Mouse (Mus musculus) CH12.LX (cell line): ENCODE results near the gene Syn3. TPM values are rescaled to one million over a fixed set of nuclear protein-coding genes. Genes with fewer than 3 reads are reported as not detected.

Source experiments
- DNase-seq: peaks from one replicate; pipeline ENCODE4 v3.0.0-alpha.2; 2013; ENCODE audit errors: extremely low read depth
- H3K27ac ChIP-seq: 2 replicates; pipeline ENCODE4 v1.5.1; 2012; ENCODE audit warnings: low read depth, mild to moderate bottlenecking, control low read depth, moderate library complexity; ENCODE audit not compliant: insufficient read depth
- H3K27me3 ChIP-seq: replicated peaks from 2 replicates; pipeline ENCODE3; 2012; ENCODE audit warnings: inconsistent platforms
- H3K36me3 ChIP-seq, 2 experiments: replicated peaks in 1 of 2; 2 replicates each; pipeline versions ENCODE3 to v1.6.1; 2012; ENCODE audit warnings: inconsistent platforms in 1 of 2, low read length in 1 of 2, mild to moderate bottlenecking in 1 of 2, mixed read lengths in 1 of 2, moderate library complexity in 1 of 2; ENCODE audit not compliant: control insufficient read depth in 1 of 2, insufficient read depth in 1 of 2
- H3K4me1 ChIP-seq, 2 experiments: 2 replicates each; pipeline ENCODE4 v1.6.1; 2012; ENCODE audit warnings: inconsistent platforms in 1 of 2, moderate library complexity in 1 of 2; ENCODE audit not compliant: insufficient read depth in 2 of 2, control insufficient read depth in 1 of 2
- H3K4me2 ChIP-seq: 2 replicates; pipeline ENCODE4 v1.6.1; 2012; ENCODE audit warnings: low read depth, mild to moderate bottlenecking, control low read depth; ENCODE audit not compliant: poor library complexity, insufficient read depth, severe bottlenecking
- H3K4me3 ChIP-seq, 3 experiments: fragments of 150-350 bp in 1 of 3; sonication (generic) in 1 of 3; replicated peaks in 1 of 3; 2 replicates each; pipeline versions ENCODE3 to v1.5.1; 2011 to 2012; ENCODE audit warnings: low read depth in 2 of 3, low read length in 2 of 3, mild to moderate bottlenecking in 2 of 3, moderate library complexity in 2 of 3, control low read depth in 1 of 3, improper control_type of control experiment in 1 of 3, inconsistent platforms in 1 of 3, mixed read lengths in 1 of 3; ENCODE audit not compliant: poor library complexity in 1 of 3
- H3K79me2 ChIP-seq: replicated peaks from 2 replicates; pipeline ENCODE4 v1.6.1; 2012; ENCODE audit warnings: mild to moderate bottlenecking, moderate library complexity; ENCODE audit not compliant: control insufficient read depth, poor library complexity, insufficient read depth, severe bottlenecking; ENCODE audit errors: extremely low read depth
- H3K9ac ChIP-seq: 2 replicates; pipeline ENCODE4 v1.6.1; 2012; ENCODE audit warnings: low read depth, mild to moderate bottlenecking, control low read depth, moderate library complexity; ENCODE audit not compliant: insufficient read depth
- H3K9me3 ChIP-seq: replicated peaks from 2 replicates; pipeline ENCODE3; 2012; ENCODE audit warnings: low read length, inconsistent platforms, mixed read lengths
- BHLHE40 ChIP-seq: IDR thresholded peaks from 2 replicates; pipeline ENCODE4 v1.6.1; 2011; ENCODE audit warnings: mild to moderate bottlenecking, low read depth, low read length, improper control_type of control experiment
- CHD1 ChIP-seq: IDR thresholded peaks from 2 replicates; pipeline ENCODE4 v1.6.1; 2012; ENCODE audit warnings: low read depth, low read length, improper control_type of control experiment, inconsistent platforms
- CHD2 ChIP-seq: IDR thresholded peaks from 2 replicates; pipeline ENCODE4 v1.6.1; 2011; ENCODE audit warnings: low read length, improper control_type of control experiment
- CTCF ChIP-seq, 2 experiments: IDR thresholded peaks in 1 of 2; conservative IDR thresholded peaks in 1 of 2; 2 replicates each; pipeline ENCODE4 v1.5.1; 2011 to 2012; ENCODE audit warnings: low read depth in 2 of 2, low read length in 2 of 2, improper control_type of control experiment in 1 of 2, inconsistent platforms in 1 of 2, mild to moderate bottlenecking in 1 of 2, moderate library complexity in 1 of 2
- ELF1 ChIP-seq: IDR thresholded peaks from 2 replicates; pipeline ENCODE4 v1.6.1; 2014; ENCODE audit warnings: low read depth, mild to moderate bottlenecking, inconsistent platforms, low read length, improper control_type of control experiment
- ETS1 ChIP-seq: conservative IDR thresholded peaks from 2 replicates; pipeline ENCODE4 v1.6.1; 2012; ENCODE audit warnings: low read depth, mild to moderate bottlenecking, inconsistent platforms, low read length, improper control_type of control experiment, moderate library complexity
- KAT2A ChIP-seq: IDR thresholded peaks from 2 replicates; pipeline ENCODE4 v1.6.1; 2012; ENCODE audit warnings: low read length, improper control_type of control experiment, inconsistent platforms; ENCODE audit not compliant: insufficient replicate concordance
- MAFK ChIP-seq: IDR thresholded peaks from 2 replicates; pipeline ENCODE4 v1.6.1; 2011; ENCODE audit warnings: low read length, improper control_type of control experiment; ENCODE audit not compliant: insufficient replicate concordance
- MAX ChIP-seq: IDR thresholded peaks from 2 replicates; pipeline ENCODE4 v1.6.1; 2011; ENCODE audit warnings: low read length, improper control_type of control experiment
- MXI1 ChIP-seq: IDR thresholded peaks from 2 replicates; pipeline ENCODE4 v1.6.1; 2011; ENCODE audit warnings: mild to moderate bottlenecking, low read depth, low read length, improper control_type of control experiment
- MYC ChIP-seq: IDR thresholded peaks from 2 replicates; pipeline ENCODE4 v1.6.1; 2011; ENCODE audit warnings: low read depth, mild to moderate bottlenecking, improper control_type of control experiment, low read length
- NELFE ChIP-seq: IDR thresholded peaks from 2 replicates; pipeline ENCODE4 v1.6.1; 2011; ENCODE audit warnings: low read depth, low read length, improper control_type of control experiment
- NRF1 ChIP-seq: IDR thresholded peaks from 2 replicates; pipeline ENCODE4 v1.6.1; 2014; ENCODE audit warnings: low read depth, mild to moderate bottlenecking, inconsistent platforms, low read length, improper control_type of control experiment, moderate library complexity
- PAX5 ChIP-seq: IDR thresholded peaks from 2 replicates; pipeline ENCODE4 v1.6.1; 2012; ENCODE audit warnings: low read length, inconsistent platforms, mixed read lengths
- POLR2A ChIP-seq: IDR thresholded peaks from 2 replicates; pipeline ENCODE4 v1.6.1; 2011; ENCODE audit warnings: low read depth, mild to moderate bottlenecking, improper control_type of control experiment, low read length
- RCOR1 ChIP-seq: conservative IDR thresholded peaks from 2 replicates; pipeline ENCODE4 v1.6.1; 2012; ENCODE audit warnings: low read depth, mild to moderate bottlenecking, inconsistent platforms, low read length, improper control_type of control experiment
- SIN3A ChIP-seq: IDR thresholded peaks from 2 replicates; pipeline ENCODE4 v1.6.1; 2012; ENCODE audit warnings: low read length, improper control_type of control experiment, inconsistent platforms
- SMC3 ChIP-seq: IDR thresholded peaks from 2 replicates; pipeline ENCODE4 v1.6.1; 2011; ENCODE audit warnings: low read depth, low read length, improper control_type of control experiment
- TBP ChIP-seq: conservative IDR thresholded peaks from 2 replicates; pipeline ENCODE4 v1.6.1; 2011; ENCODE audit warnings: low read depth, low read length, improper control_type of control experiment
- TCF12 ChIP-seq: IDR thresholded peaks from 2 replicates; pipeline ENCODE4 v1.6.1; 2014; ENCODE audit warnings: low read depth, mild to moderate bottlenecking, inconsistent platforms, low read length, improper control_type of control experiment
- UBTF ChIP-seq: IDR thresholded peaks from 2 replicates; pipeline ENCODE4 v1.6.1; 2012; ENCODE audit warnings: low read depth, mild to moderate bottlenecking, inconsistent platforms, low read length, improper control_type of control experiment, moderate library complexity
- USF1 ChIP-seq: IDR thresholded peaks from 2 replicates; pipeline ENCODE4 v1.6.1; 2014; ENCODE audit warnings: low read depth, mild to moderate bottlenecking, inconsistent platforms, low read length, improper control_type of control experiment
- USF2 ChIP-seq: conservative IDR thresholded peaks from 2 replicates; pipeline ENCODE4 v1.6.1; 2011; ENCODE audit warnings: low read depth, low read length, improper control_type of control experiment
- ZKSCAN1 ChIP-seq: IDR thresholded peaks from 2 replicates; pipeline ENCODE4 v1.6.1; 2012; ENCODE audit warnings: low read depth, inconsistent platforms, low read length, improper control_type of control experiment, borderline replicate concordance
- ZMIZ1 ChIP-seq: IDR thresholded peaks from 2 replicates; pipeline ENCODE4 v1.6.1; 2012; ENCODE audit warnings: low read depth, mild to moderate bottlenecking, inconsistent platforms, low read length, improper control_type of control experiment
- ZNF384 ChIP-seq: IDR thresholded peaks from 2 replicates; pipeline ENCODE4 v1.6.1; 2012; ENCODE audit warnings: low read depth, low read length, improper control_type of control experiment, inconsistent platforms
- dilution Hi-C: fragments of 300-500 bp; cut with MboI; formaldehyde crosslinking; loops from 2 replicates; pipeline ENCODE4 v1.14.3; 2020; ENCODE audit warnings: low sequenced_read_pairs; ENCODE audit not compliant: extremely low pct_unique_long_range_greater_than_20kb, extremely low pct_ligation_motif_present
- in situ Hi-C: fragments of 300-500 bp; cut with MboI; formaldehyde crosslinking; loops from 3 replicates; pipeline ENCODE4 v1.14.3; 2019; ENCODE audit warnings: low sequenced_read_pairs, low pct_ligation_motif_present, low pct_unique_long_range_greater_than_20kb, mixed read lengths
- polyA plus RNA-seq: library from polyadenylated mRNA; unstranded; fragments of >175 nt; gene quantifications from 2 replicates; pipeline ENCODE4 v1.2.1, GENCODE M21; 2012; ENCODE audit warnings: low read depth; ENCODE audit not compliant: insufficient read length
- total RNA-seq, 2 experiments: library from RNA; depleted of rRNA; stranded (reverse); fragments of 300-350 nt in 1 of 2; fragments of >200 nt in 1 of 2; gene quantifications; 2 replicates each; pipeline ENCODE4 v1.2.3; 2012 to 2014

Gene Syn3
- total and polyA plus RNA-seq, 3 experiments = 2.8 to 8.9 (median 5.6) TPM

DNA sequence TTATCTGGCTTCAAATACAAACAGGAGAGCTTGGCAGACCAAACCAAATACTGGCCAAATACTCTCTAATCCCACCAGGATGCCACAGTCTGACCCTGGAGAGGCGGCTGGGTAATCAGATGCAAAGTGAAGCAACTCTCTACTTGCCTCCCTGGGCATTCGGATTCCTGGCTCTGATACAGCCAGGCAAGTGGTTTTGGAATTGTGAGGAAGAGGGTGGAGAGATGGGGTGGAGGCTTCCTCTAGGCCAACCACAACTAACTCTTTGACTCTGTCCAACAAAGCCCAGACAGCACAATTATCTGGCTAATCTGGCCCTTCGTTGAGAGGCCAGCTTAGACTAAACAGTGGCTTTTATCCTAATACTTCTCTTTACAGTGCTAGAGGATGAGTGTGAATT, 54.0 kb downstream of the Syn3 start:
- in situ Hi-C loops = no loop called here
- Histone ChIP-seq H3K27me3 (no peaks in the 10 kb centered on the region), H3K4me1 (peaks cover 0 to 8% of the 10 kb centered on the region in 2 experiments; a peak in 1 of 4 replicates), H3K36me3 (peaks cover 4 to 71% of the 10 kb centered on the region in 2 experiments), H3K79me2 (no peaks in the 10 kb centered on the region), H3K4me3 (no peak overlapping the region), H3K27ac (no peak overlapping the region), H3K9me3 (no peaks in the 10 kb centered on the region), H3K4me2 (no peak overlapping the region), H3K9ac (no peak overlapping the region)
- TF ChIP-seq TBP (no peak), POLR2A (no peak), MAX (no peak), ZKSCAN1 (no peak), ELF1 (no peak), BHLHE40 (no peak), CTCF (conservative IDR thresholded peaks at IDR 0.05 in 1 of 2, IDR thresholded peaks at IDR 0.05 in 1 of 2; ENCODE audit: low read depth in 2 of 2, low read length in 2 of 2) (no peak), USF1 (no peak), ETS1 (no peak), MAFK (no peak), KAT2A (no peak), PAX5 (no peak), SMC3 (no peak), UBTF (no peak), NELFE (no peak), CHD2 (no peak), SIN3A (no peak)
- dilution Hi-C loops = no loop called here
- no peak for DNase-seq

DNA sequence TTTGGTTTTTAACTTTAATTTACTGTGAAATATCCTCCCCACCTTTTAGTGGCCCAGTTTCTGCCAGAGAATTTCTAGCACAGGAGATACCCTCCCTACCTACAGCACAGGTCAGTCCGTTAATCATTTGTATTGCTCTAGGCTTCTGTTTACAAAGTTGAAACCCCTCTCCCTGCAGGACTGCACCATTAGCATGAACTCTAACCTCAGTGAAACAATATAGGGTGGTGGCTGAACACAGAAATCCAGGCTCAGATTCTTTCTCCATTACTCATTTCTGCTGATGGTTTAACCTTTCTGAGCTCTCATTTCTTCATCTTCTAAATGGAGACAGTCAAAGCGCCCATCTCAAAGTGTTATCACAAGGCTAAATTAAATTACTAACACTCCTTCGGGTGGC, 56.9 kb downstream of the Syn3 start:
- H3K27me3 ChIP-seq = no peaks in the 10 kb centered on the region
- no peak for TF ChIP-seq MAFK
- no peak for TF ChIP-seq RCOR1
- no peak for TF ChIP-seq MYC
- no peak for TF ChIP-seq ELF1
- TF ChIP-seq POLR2A = no peak
- TF ChIP-seq ETS1 = no peak
- no peak for TF ChIP-seq CHD1
- no peak for TF ChIP-seq MXI1
- TF ChIP-seq NRF1 = no peak
- no peak for TF ChIP-seq ZNF384
- no peak for TF ChIP-seq ZMIZ1
- TF ChIP-seq USF1 = no peak
- no peak for TF ChIP-seq TCF12
- TF ChIP-seq CTCF (conservative IDR thresholded peaks at IDR 0.05 in 1 of 2, IDR thresholded peaks at IDR 0.05 in 1 of 2; ENCODE audit: low read depth in 2 of 2, low read length in 2 of 2) = no peak
- TF ChIP-seq USF2 = no peak

More for the DNA sequence above, 56.9 kb downstream of the Syn3 start:
- no peaks in the 10 kb centered on the region for H3K9me3 ChIP-seq
- H3K4me3 ChIP-seq = no peak overlapping the region
- no peaks in the 10 kb centered on the region for H3K79me2 ChIP-seq
- in situ Hi-C loops (no loop called here), dilution Hi-C loops (no loop called here)
- H3K4me1 ChIP-seq = peaks cover 0 to 8% of the 10 kb centered on the region in 2 experiments; a peak in 1 of 4 replicates
- peaks cover 5 to 68% of the 10 kb centered on the region in 2 experiments for H3K36me3 ChIP-seq
- no peak overlapping the region for H3K4me2 ChIP-seq
- DNase-seq = no peak
- no peak overlapping the region for H3K9ac ChIP-seq
- no peak overlapping the region for H3K27ac ChIP-seq
